Mouse (Mus musculus) liver, embryonic 14.5 days (tissue): ENCODE data around the gene Sec61g. TPM values are rescaled to one million over a fixed set of nuclear protein-coding genes. Genes with fewer than 3 reads are reported as not detected.
"Not testable (repeated sequence)": the region's sequence is repeated elsewhere in the genome, so short reads cannot be mapped to it uniquely, and the experiment has no call there.

ENCODE experiments used
- ATAC-seq: fragments of 200-750 bp; cut with Nextera tagmentation; 2 replicates; pipeline ENCODE4 v1.8.0; 2017; ENCODE audit warnings: moderate number of reproducible peaks, mild to moderate bottlenecking, moderate library complexity; ENCODE audit not compliant: insufficient read depth
- DNase-seq, 3 experiments: peaks; one replicate each; pipeline ENCODE4 v3.0.0-alpha.2; 2012 to 2013; ENCODE audit warnings: low read depth in 3 of 3, low spot score in 3 of 3
- H3K27ac ChIP-seq: fragments of 300-500 bp; sonication (generic); 2 replicates; pipeline ENCODE4 v1.5.1; 2014; ENCODE audit warnings: moderate library complexity, mild to moderate bottlenecking, control low read depth, inconsistent platforms
- H3K27me3 ChIP-seq: fragments of 300-500 bp; sonication (generic); 2 replicates; pipeline ENCODE4 v1.6.1; 2014; ENCODE audit warnings: mild to moderate bottlenecking, low read length, moderate library complexity; ENCODE audit not compliant: control insufficient read depth, insufficient read depth
- H3K36me3 ChIP-seq: fragments of 300-500 bp; sonication (generic); replicated peaks from 2 replicates; pipeline ENCODE4 v1.6.1; 2014; ENCODE audit warnings: low read depth; ENCODE audit not compliant: control insufficient read depth, insufficient read depth
- H3K4me1 ChIP-seq, 2 experiments: fragments of 200-500 bp in 1 of 2; fragments of 300-500 bp in 1 of 2; sonication (generic) in 1 of 2; replicated peaks; 2 replicates each; pipeline ENCODE4 v1.6.1; 2012 to 2014; ENCODE audit warnings: antibody characterized with exemption in 1 of 2, inconsistent platforms in 1 of 2, low read length in 1 of 2; ENCODE audit not compliant: control insufficient read depth in 2 of 2, insufficient read depth in 2 of 2
- H3K4me2 ChIP-seq: fragments of 300-500 bp; sonication (generic); 2 replicates; pipeline ENCODE4 v1.6.1; 2014; ENCODE audit warnings: low read depth, mild to moderate bottlenecking, control low read depth, moderate library complexity
- H3K4me3 ChIP-seq, 2 experiments: fragments of 200-500 bp in 1 of 2; fragments of 300-500 bp in 1 of 2; sonication (generic) in 1 of 2; 2 replicates each; pipeline ENCODE4 v1.5.1; 2012 to 2014; ENCODE audit warnings: low read depth in 2 of 2, low read length in 2 of 2, mild to moderate bottlenecking in 2 of 2, control low read depth in 1 of 2, inconsistent platforms in 1 of 2, moderate library complexity in 1 of 2; ENCODE audit not compliant: insufficient read depth in 1 of 2
- H3K9ac ChIP-seq: fragments of 300-500 bp; sonication (generic); replicated peaks from 2 replicates; pipeline ENCODE4 v1.6.1; 2014; ENCODE audit warnings: mild to moderate bottlenecking, control low read depth, moderate library complexity
- H3K9me3 ChIP-seq: fragments of 300-500 bp; sonication (generic); 2 replicates; pipeline ENCODE4 v1.6.1; 2016; ENCODE audit warnings: low read length, mixed read lengths; ENCODE audit not compliant: control insufficient read depth
- CTCF ChIP-seq: IDR thresholded peaks from 2 replicates; pipeline ENCODE4 v1.5.1; 2016; ENCODE audit warnings: antibody characterized with exemption, low read depth, control low read depth
- EP300 ChIP-seq: IDR thresholded peaks from 2 replicates; pipeline ENCODE4 v1.6.1; 2016; ENCODE audit warnings: antibody characterized with exemption, low read depth
- WGBS: fragments of 180-500 bp; shearing (Covaris S2); extraction: QIAGEN DNeasy Blood & Tissue Kit; methylation state at CpG from one replicate; pipeline ENCODE4 v1.1.7; 2014; ENCODE audit not compliant: insufficient replicate concordance; 5-methylcytosine and 5-hydroxymethylcytosine counted together
- polyA plus RNA-seq, 2 experiments: library from polyadenylated mRNA; depleted of rRNA in 1 of 2; stranded (reverse) in 1 of 2; unstranded in 1 of 2; fragments of >200 nt; fragmentation: Nextera tagmentation in 1 of 2; extraction: Ambion mirVana in 1 of 2; gene quantifications; 2 replicates each; pipeline versions ENCODE4 v1.2.1 to v1.2.3; 2012 to 2014

Gene Sec61g
- polyA plus RNA-seq, 2 experiments = 33.7 to 45.7 TPM

GRCm38 (mm10) chr11:16524917-16525640 lies 16.8 kb upstream of the Sec61g start:
- H3K4me2 ChIP-seq = no peak overlapping the region
- H3K4me3 ChIP-seq = no peak overlapping the region
- no peaks in the 10 kb centered on the region for H3K27me3 ChIP-seq
- TF ChIP-seq CTCF (peak; percentile 30; the same call in 1 of the 2 replicates), EP300 (no peak)
- H3K9ac ChIP-seq = no peak overlapping the region
- H3K9me3 ChIP-seq = no peaks in the 10 kb centered on the region
- H3K4me1 ChIP-seq = no peaks in the 10 kb centered on the region
- no peak overlapping the region for H3K27ac ChIP-seq
- no peak for DNase-seq
- 27% methylated on average over 3 of the region's 3 CpGs for WGBS
- no peak for ATAC-seq
- H3K36me3 ChIP-seq = no peaks in the 10 kb centered on the region

GRCm38 (mm10) chr11:16515081-16515480 lies 6.8 kb upstream of the Sec61g start:
- not testable (repeated sequence) for H3K9ac ChIP-seq, ATAC-seq

GRCm38 (mm10) chr11:16514221-16514620 lies 5.9 kb upstream of the Sec61g start:
- not testable (repeated sequence) for DNase-seq, H3K36me3 ChIP-seq, H3K4me2 ChIP-seq, H3K4me3 ChIP-seq, H3K9me3 ChIP-seq, H3K4me1 ChIP-seq, H3K9ac ChIP-seq, H3K27me3 ChIP-seq, H3K27ac ChIP-seq
- peak; percentile 59 for ATAC-seq
- WGBS = 49% methylated on average over 23 of the region's 23 CpGs

More at GRCm38 (mm10) chr11:16515081-16515480, 6.8 kb upstream of the Sec61g start:
- not testable (repeated sequence) for H3K4me1 ChIP-seq, H3K4me3 ChIP-seq, H3K9me3 ChIP-seq, H3K27ac ChIP-seq, H3K4me2 ChIP-seq, H3K27me3 ChIP-seq, H3K36me3 ChIP-seq, DNase-seq
- 73% methylated on average over 16 of the region's 16 CpGs for WGBS

DNA sequence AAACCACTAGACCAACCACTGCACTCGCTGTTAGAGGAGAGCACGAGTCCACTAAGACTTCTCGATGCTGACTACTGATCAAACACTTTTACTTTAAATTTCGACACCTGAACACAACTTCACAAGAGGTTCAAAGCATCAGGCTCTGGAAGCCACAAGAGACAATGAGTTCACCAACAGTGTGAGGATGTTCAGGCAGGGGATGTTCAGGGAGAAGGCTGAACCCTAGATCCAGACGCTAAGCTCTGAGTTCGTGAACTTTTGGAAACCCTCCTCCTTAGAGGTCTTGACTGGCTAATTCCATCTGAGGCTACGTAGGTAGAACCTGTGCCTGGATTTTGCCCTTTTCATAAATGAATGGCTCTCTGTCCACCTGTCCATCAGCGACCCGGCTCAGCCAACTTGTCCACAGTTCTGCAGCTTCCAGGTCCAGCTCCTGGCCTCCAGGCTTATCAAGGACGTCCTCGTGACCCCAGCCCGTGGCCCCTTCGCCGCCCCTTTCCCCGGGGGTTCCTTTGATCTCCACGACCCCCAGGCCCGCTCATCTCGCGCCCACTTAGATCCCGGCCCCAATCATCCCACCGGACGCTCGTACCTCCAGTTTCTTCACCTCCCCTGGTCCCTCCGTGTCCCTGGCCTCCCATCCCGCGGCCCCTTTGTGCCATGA lies 766 bp downstream of the Sec61g start:
- ATAC-seq (peak; percentile 42), DNase-seq (no peak)
- peak overlapping the region; percentile 98 for H3K9ac ChIP-seq
- H3K27ac ChIP-seq = peak overlapping the region; percentile 38
- H3K4me2 ChIP-seq = peak overlapping the region; percentile 88
- no peak for TF ChIP-seq CTCF
- TF ChIP-seq EP300 = no peak
- peaks cover 29% of the 10 kb centered on the region for H3K36me3 ChIP-seq
- no peaks in the 10 kb centered on the region for H3K27me3 ChIP-seq
- H3K9me3 ChIP-seq = no peaks in the 10 kb centered on the region
- H3K4me1 ChIP-seq = peaks cover 21 to 27% of the 10 kb centered on the region in 2 experiments
- WGBS = 2% methylated on average over 26 of the region's 26 CpGs
- peak overlapping the region; percentile 93 to 95 for H3K4me3 ChIP-seq

DNA sequence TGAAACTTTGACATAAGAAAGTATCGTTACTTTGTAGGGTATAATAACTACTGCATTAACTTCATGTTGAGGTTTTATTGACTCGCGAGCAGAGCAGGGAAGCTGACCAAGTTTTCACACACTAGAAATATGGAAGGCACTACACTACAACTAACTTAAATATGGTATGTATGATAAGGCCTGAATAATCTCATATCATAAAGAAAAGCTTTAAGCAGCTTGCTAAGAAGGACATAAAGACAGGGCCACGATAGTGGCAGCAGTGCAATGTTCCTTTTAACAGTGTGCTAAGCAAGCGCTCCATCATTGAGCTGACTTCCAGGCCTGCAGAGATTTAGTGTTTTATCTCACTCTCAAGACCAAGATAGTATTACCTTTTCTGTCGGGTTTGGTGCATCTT lies 2.3 kb downstream of the Sec61g start:
- ATAC-seq (peak; percentile 7; the same call in 1 of the 2 replicates), DNase-seq (peak in 1 of 3 experiments; percentile 42)
- Histone ChIP-seq H3K27me3 (no peaks in the 10 kb centered on the region), H3K4me1 (peaks cover 26 to 32% of the 10 kb centered on the region in 2 experiments), H3K27ac (peak overlapping the region; percentile 38), H3K9me3 (no peaks in the 10 kb centered on the region), H3K4me2 (peak overlapping the region; percentile 88), H3K36me3 (peaks cover 41% of the 10 kb centered on the region), H3K9ac (peak overlapping the region; percentile 34), H3K4me3 (peak overlapping the region; percentile 93 to 95; a peak in 3 of 4 replicates)
- TF ChIP-seq EP300 (peak; percentile 61), CTCF (no peak)
- 58% methylated on average over 6 of the region's 6 CpGs for WGBS
